Mouse (Mus musculus): ENCODE data around the gene Gstm5.
"Not testable (repeated sequence)": the region's sequence is repeated elsewhere in the genome, so short reads cannot be mapped to it uniquely, and the experiment has no call there.

Gstm5 gene

DNA sequence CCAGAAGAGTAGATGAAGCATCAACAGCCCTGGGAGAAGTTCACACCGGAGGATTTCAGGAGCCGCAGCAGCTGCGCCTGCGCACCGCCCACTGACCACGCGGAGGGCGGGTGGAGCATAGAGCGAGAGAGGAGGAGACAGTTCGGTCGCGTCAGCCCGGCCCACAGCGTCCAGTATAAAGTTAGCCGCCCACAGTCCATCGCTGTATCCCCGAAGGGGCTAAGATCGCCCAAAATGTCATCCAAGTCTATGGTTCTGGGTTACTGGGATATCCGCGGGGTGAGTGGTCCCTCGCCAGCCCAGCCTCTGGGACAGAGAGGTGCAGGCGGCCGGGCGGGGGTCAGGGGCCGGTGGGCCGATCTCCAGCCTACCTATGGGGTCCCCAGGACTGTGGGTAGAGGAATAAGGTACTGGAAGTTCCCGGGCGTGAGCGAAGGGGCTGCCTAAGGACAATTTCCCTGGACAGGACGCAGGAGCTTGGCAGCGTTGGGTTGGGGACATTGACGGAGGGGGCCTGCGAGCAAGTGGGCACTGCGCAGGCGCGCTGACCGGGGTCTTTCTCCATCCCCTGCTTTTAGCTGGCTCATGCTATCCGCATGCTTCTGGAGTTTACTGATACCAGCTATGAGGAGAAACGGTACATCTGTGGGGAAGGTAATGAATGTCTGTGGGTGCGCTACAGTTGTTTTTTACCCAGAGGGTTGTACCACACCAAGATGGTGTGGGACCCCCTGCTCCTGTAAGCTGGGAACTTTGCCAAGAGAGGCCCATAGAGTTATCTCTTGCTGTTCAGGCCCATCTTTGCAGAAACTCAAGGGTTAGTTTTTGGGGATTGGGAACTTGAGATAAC lies at the start of gene Gstm5:
Gstm5 (plus strand) TSS at position 102 of the 850 bp plus-strand sequence.
- peak; percentile 73 to 79 for DNase-seq (ENCODE audit: low spot score in 2 of 2)

DNA sequence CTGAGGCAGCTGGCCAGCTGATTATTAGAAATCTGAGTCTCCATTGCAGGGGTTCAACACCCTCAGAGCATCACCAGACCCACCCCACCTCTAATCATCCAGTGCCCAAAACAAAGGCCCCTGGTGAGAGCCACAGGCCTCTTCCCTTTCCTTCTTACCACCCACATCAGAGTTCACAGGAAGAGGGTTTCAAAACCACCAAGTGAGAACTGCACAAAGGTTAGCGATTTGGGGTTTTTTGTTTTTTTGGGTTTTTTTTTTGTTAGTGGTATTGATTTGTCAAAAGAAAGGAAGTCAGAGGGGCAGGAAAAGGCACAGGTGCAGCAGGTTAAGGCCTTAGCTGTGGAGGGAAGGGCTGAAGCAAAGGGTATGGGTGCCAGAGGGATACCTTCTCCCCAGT lies 49.4 kb upstream of the Gstm5 start:
- DNase-seq (ENCODE audit: low spot score in 2 of 2), result no peak

DNA sequence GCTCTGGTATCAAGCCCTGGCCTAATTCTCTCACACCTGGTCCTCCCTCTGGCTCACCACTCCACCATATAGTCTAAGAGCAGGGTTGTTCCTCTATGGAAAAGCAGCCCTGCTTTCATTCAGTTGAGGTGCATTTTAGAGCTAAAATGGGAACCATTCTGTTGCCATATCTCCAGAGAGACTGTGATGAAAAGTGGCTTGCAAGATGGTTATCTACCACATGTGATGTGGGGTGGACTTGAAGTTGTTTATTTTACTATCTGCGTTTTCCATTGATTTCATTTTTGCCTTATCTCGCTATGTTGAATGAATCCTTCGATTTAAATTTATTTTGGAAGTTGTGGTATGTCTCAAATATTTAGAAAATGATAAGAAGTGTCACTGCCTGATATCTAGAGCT lies 48.8 kb upstream of the Gstm5 start:
- no peak for DNase-seq (ENCODE audit: low spot score in 2 of 2)

DNA sequence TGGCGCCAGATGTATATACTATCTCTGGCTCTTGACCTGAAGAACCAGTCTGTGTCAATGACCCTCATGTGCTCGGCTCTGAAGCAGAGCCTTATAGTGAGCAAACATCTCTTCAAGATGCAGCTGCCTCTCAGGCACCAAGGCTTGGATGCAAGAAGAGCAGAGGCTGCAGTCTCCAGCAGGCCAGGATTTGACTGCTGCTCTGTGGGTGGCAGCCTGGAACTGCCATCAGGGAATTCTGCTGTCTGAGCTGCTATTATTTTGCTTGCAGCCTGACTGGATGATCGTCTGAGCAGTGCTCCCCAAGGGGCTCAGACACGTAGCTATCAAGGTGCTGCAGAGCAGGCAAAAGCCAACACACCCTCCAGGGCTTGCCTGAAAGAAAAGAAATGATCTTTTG lies 47.5 kb upstream of the Gstm5 start:
- DNase-seq (ENCODE audit: low spot score in 2 of 2), result no peak

DNA sequence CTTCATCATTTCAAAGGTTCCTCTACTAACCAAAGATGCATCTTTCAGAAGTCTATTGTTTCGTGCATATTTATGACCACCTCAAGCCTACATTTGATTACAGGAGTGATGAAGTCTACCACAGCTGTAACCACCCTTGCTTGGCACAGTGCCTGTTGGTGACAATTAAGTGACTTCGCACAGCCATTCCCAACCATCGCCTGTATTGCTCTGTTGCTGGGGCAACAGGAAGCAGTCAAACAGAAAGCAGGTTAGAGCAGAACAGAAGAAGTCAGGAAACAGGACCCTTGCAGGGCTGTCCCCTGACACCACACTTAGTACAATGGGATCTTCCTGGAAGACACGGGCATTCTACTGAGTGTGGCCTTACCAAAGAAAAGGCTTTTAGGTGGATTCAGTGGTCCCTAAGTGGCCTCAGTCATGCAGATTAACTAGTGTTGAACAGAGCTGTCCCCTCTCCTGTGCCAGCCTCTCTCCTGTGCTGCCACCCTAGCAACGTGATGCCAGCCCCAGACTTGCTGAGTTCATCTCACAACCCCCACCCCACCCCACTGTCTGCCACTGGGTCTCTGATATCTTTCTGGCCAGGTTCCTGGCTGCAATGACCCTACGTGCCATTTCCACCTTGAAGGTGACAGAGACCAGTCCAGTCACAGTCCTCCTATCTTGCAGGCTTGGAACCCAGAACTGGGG lies 46.5 kb upstream of the Gstm5 start:
- no peak for DNase-seq (ENCODE audit: low spot score in 2 of 2)

DNA sequence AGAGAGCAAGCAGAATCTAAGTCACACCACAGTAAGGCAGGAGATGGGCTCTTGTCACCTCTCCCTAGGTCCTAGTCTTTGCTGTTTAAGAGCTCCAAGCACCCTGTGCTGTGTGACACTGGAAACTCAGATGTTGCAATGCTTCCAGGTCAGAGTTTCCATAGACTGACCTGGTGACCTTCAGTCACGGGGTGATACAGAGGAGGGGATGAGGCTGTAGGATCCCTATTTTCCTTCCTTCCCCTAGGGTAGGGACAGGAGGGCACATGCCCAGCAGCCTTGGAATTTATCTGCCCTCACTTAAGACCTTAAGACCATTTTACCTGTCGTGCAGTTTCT lies 46.0 kb upstream of the Gstm5 start:
- no peak for DNase-seq (ENCODE audit: low spot score in 2 of 2)

DNA sequence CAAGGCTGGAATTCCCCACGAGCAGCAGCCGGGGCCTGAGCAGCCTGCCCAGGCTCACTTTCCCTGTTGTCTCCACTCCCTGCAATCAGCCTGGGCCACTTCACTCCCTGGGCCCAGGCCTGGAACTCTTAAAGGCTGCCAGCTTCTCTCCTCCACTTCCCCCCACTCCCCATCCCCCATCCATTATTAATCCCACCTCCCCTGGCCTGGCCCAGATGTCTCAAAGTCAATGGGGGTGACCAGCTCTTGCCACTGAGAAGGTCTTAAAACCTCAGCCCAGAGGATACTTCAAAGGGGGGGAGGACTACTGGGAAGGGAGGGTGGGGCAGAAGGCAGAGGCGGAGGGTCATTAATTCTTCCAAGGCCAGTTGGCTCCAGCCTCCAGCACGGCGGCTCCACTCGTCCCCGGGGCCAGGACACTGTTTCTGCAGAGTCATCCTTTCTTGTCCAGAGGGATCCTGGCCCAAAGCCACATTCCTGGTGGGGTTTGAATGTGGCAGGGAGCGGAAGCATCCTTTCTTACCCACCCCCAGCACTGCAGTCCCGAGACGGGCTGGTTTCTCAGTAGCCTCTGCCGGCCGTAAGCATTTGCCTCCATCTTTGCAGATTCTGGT lies 45.1 kb upstream of the Gstm5 start:
- no peak for DNase-seq (ENCODE audit: low spot score in 2 of 2)

DNA sequence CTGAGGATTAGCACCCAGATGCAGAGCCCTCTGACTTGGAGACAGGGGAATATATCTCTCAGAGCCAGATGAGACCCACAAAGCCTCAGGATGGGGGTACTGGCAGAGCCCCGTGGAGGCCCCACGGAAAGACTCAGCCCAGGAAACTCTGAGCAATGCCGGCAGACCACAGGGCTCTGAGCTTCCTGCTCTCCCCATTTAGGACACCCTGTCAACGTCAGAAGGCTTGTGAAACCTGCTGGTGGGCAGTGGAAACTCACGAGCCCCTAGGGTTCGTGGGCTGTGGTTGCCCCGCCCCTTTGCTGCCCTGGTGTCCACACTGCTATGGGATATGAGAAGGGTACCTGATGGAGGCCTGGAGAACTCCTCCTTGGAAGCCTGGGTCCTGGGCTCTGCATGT lies 42.8 kb upstream of the Gstm5 start:
- no peak for DNase-seq (ENCODE audit: low spot score in 2 of 2)

DNA sequence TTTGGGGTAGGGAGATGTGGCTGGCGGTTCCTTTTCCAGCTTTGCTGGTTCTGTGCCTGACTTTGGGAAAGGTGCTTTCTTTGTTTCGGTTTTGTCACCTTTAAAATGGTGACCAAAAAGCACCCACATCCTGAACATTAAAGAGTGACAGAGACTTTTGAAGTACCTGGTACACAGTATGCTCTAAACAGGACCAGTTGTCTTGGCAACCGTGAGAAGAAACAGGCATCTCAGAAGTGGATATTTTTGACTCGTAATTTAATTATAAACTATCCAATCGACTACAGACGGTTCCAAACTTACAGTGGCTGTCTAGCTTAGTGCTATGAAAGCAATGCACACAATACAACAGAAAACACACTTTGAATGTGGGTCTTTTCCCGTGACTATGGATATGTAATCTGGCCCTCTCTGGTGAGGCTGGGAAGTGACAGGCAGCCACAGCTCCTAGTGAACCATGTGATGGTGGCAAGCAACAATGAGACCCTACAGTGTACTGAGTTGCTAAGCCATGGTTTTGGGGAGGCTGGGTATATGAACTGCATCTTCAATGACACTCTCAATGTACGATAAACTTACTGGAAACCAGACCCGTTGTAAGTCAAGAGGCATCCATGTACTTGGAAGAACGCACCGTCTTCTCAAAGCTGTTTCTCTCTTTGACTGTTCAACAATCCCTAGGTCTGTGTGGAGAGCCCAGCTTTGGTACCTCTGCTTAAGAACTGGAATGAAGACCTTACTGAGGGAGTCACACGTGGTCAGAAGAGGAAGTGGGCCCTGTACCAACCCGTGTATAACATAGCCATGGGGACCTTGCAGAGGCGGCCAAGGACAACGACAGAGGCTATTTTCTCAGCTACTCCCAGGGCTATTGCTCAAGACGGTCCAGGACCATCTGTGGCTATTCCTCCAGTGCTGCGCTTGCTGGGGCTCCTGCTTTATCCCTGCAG lies 42.1 kb upstream of the Gstm5 start:
- DNase-seq (ENCODE audit: low spot score in 2 of 2), result no peak

DNA sequence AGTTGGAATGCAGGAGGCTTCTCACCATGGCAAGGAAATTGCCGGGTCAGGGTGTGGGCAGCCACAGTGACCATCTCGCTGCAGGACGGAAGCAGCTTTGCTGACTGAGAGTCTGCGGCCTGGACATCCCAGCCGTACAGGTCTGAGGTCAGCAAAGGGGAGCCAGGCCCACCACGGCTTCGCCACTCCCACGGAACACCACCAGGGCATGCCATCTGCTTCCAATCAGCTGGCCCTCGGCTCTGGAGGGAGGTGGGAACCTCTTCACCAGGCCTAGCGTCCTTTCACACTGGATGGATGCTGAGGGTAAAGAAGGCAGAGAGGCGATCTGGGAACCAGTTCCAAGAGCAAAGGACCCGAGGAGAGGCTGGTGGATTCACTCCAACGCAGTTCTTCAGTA lies 40.3 kb upstream of the Gstm5 start:
- no peak for DNase-seq (ENCODE audit: low spot score in 2 of 2)

DNA sequence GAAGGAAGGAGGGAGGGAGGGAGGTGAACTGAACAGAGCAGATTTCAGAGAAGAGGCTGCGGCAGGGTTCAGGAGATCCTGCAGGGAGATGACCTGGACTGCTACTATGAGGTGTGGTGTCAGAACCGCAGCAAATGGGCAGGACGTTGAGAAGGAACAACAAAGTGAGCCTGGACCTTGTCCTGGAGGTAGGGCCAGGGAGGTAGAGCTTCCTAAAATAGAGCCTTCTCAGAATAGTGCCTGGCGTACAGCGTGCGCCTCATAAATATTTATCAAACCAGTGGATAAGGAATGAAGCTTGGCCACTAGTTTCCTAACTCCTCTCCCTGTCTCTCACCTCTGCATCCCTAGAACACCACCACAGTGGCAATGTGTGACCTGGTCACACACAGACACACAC lies 38.0 kb upstream of the Gstm5 start:
- no peak for DNase-seq (ENCODE audit: low spot score in 2 of 2)

DNA sequence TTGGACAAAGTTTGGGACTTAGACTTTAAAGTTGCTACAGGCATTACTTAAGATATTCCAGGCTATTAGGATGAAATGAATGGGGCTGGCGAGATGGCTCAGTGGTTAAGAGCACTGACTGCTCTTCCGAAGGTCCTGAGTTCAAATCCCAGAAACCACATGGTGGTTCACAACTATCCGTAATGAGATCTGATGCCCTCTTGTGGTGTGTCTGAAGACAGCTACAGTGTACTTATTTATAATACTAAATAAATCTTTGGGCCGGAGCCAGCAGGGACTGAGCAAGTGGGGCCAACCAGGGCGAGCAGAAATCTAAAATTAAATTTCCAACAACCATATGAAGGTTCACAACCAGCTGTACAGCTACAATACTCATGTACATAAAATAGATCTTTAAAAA lies 34.1 kb upstream of the Gstm5 start:
- DNase-seq (ENCODE audit: low spot score in 2 of 2), result not testable (repeated sequence)

DNA sequence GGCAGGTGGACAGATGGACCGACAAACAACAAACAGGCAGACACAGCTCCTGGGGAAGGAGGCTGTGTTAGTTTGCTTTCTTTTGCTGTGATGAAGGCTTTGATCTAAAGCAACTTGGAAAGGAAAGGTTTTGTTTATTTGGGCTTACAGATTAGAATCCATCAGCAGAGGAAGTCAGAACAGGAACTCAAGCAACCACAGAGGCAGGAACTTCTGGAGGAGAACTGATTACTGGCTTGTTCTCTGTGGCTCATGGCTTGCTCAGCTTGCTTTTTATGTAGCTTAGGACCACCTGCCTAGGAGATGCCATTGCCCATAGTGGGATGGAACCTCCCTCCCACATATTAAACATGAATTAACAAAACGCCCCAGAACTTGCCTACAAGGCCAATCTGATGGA lies 33.1 kb upstream of the Gstm5 start:
- no peak for DNase-seq (ENCODE audit: low spot score in 2 of 2)

DNA sequence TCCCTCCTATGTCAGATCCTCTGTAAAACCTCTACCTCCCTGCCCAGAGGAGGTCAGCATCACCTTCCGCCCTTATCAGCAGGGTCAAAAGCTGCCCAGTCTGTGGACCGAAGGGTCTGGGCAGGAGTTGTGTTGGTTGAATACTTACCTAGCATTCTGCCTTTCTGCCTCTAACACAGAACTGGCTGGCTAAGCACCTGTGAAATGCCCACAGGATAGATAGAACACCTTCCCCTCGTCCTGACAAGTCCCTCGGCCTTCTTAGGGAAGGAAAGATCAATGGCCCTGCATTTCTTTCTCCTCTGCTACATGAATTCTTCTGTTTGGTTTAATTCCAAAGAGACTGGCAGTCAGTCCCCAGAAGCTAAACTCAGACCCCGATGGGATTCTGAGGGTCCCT lies 32.1 kb upstream of the Gstm5 start:
- DNase-seq (ENCODE audit: low spot score in 2 of 2), result no peak

DNA sequence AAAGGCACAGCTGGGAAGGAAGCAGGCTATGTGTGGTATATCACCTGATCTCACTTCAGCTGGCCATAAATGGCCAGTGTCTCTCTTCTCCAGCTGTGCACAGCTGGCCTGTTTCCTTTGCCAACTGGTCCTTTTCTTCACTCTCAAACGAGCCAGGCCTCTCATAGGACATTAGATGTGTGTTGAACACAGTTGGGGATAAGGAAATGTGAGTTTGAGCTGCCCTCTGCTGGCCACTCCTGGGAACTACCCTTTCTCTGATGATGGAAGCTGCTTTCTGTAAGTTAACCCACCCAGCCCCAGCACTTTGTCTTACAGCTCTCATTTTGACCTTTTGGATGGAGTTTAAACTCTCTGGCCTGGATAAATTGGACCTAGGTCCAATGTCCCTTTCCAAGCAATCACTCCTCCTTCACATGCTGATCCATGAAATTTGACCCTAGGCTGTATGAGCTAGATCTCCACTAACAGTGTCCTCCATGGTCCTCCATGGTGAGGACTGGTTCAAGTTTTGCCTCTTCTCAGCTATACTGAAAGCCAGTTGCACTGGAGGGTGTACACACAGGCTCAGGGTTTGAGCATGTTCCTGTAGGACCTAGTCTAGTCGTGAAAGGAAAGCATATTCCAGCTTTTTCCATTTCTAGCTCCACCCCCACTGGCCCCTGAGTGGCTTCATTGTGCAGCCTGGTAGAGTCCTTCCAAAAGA lies 31.6 kb upstream of the Gstm5 start:
- DNase-seq (ENCODE audit: low spot score in 2 of 2), result peak; percentile 94 to 99

DNA sequence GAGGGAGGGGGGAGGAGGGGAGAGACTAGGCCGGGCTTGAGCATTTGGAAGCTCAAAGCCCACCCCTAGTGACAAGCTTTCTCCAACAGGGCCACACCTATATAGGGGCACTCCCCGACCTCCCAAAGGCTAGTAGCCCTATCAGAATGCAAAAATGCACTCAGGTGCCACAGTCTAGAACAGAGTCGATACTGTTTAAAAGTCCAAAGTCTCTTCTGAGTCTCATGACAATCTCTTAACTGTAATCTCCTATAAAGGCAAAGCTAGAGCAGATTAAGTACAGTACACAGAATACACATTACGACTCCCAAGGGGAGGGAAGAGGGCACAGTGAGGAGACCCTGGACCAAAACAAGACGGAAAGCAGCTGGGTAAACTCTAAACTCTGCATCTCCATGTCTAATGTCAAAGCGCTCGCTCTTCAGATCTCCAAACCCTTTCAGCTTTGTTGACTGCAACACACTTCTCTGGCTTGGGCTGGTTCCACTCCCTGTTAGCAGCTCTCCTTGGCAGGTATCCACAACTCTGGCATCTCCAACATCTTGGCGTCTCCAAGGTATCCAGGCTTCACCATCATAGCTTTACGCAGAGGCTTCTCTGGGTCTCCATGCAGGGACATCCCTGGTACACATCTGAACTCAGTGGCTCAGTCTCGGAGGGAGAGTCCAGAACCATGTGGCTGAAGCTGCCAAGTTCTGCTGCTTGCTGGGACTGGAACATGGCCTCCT lies 30.1 kb upstream of the Gstm5 start:
- DNase-seq (ENCODE audit: low spot score in 2 of 2), result no peak

DNA sequence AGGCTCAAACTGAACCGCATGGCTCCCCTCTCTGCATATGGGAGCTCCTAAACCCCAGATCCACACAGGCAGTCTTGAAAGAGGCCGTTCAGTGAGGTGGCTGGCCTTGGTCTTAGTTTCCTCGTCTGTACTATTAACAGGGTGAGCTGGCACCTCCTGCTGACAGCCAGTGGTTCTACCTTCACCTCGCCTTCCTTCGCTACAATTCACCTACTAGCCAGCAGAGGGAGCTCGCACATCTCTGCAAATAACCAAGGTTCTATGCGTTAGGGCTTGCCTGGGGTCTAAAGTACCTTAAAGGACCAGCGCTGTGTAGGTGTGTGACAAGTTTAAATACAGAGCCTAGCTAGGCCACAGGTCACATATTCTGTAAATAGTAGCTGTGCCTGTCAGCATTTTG lies 28.5 kb upstream of the Gstm5 start:
- peak; percentile 90 to 93 for DNase-seq (ENCODE audit: low spot score in 2 of 2)

DNA sequence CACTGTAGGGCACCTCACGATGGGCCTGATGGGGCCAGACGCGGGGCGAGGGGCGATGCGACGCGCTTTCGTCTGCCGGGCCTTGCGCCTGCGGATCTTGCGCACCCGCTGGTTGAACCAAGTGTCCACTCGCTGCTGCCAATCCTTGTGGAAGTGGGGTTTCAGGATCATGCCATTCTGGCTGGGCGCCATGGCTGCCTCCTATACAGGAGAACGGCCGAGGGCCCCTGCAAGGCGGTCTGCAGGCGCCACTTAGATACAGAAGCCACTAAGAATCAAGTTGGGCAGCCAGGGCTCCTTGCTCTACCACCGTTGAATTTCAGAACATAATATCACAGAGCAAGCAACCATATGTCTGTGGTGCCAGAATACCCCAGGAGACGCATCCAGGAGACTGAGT lies 27.2 kb upstream of the Gstm5 start:
- DNase-seq (ENCODE audit: low spot score in 2 of 2), result no peak

DNA sequence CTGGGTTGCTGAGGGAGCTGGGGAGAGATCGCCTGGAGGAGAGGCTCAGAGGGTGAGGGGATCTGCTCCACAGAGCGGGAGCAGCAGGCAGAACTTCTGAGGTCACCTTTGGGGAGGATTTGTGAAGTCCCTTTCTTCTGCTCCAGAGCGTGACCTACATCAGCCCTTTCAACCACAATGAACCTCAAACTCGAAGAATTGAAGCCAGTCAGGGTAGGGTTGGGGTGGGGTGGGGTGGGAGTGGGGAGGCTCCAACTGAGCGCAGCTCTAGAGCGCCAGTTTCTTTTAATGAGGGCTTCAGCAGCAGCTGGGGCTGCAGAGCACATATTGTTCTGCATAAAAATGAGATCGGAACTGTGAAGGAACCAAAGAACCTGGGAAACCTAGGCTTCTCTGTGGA lies 26.5 kb upstream of the Gstm5 start:
- DNase-seq (ENCODE audit: low spot score in 2 of 2), result no peak

DNA sequence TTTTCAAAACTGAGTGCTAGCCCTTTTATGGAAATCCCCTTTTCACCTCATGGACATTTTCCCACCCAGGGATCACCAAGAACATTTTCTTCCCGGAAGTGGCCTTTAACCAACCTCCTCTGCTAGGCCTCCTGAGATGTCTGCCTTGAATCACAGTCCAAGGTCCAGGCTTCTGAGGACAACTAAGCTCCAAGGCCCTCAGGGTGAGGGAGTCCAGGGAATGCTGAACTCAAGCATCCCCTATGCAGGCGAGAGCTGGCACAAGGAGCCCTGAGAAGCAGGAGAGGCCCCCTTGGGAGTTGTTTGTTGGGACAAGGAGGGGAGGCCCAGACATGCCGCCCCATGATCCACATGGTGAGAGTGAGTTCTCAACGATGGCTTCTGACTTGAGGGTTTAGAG lies 25.7 kb upstream of the Gstm5 start:
- no peak for DNase-seq (ENCODE audit: low spot score in 2 of 2)

Measured in frontal cortex, postnatal 25 days (tissue).